Mouse (Mus musculus): Measurements from ENCODE around the gene Rtn2. TPM values are rescaled to one million over a fixed set of nuclear protein-coding genes. Genes with fewer than 3 reads are reported as not detected.

Gene Rtn2
- polyA plus RNA-seq, 1 experiment from 2014 or later, result 17.9 TPM

DNA sequence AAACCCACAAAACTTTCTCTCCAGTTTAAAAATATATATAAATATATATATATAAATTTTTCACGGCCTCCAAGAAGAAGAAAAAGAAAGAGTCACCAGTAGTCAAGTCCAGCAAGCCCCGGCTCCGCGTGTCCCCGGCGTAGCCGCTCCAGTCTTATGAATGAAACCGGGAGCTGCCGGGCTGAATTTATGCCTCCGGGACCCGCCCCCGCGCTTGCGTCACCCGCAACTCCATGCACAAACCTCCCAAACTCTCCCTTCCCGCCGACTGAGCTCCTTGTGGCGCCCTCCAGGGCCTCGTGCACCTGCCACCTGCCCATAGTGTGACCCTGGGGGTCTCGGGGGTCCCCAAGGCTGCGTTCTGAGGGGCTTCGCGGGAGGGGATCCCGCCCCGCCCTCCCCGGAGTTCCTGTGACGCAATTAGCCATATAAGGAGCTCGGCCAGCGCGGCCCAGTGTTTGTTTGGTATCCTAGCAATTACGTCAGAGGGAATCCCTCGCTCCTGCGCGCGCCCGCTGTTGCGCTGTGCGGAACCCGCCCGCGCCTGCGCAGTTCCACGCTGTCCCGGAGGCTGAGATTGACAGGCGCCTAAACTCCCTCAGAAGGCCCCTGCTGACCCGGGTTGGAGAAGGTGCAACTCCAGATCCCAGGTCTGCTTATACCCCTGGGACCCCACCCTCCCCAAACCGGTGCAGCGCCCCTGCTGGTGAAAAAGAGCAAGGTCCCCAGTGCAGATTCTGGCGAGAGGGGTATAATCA lies 27.6 kb downstream of the Rtn2 start, which contains the start of gene Fosb:
Gene Fosb (minus strand): TSS at position 168 of the 758 bp plus-strand sequence.
- H3K27me3 ChIP-seq, result peaks cover 46% of the 10 kb centered on the region
- peak within 1 kb of the TSS; percentile 61 for H3K9ac ChIP-seq
- H3K9me3 ChIP-seq, result no peaks in the 10 kb centered on the region
- no peaks in the 10 kb centered on the region for H3K36me3 ChIP-seq
- peaks cover 14% of the 10 kb centered on the region for H3K4me1 ChIP-seq
- no peak within 1 kb of the TSS for H3K27ac ChIP-seq
- under 1% methylated on average over 49 of the region's 49 CpGs for WGBS
- peak within 1 kb of the TSS; percentile 67 for H3K4me3 ChIP-seq
- peak; percentile 71 for ATAC-seq (ENCODE audit: insufficient number of reproducible peaks, insufficient read depth, low FRiP score, low TSS enrichment)
- peak within 1 kb of the TSS; percentile 98 for H3K4me2 ChIP-seq (replicated peaks)

DNA sequence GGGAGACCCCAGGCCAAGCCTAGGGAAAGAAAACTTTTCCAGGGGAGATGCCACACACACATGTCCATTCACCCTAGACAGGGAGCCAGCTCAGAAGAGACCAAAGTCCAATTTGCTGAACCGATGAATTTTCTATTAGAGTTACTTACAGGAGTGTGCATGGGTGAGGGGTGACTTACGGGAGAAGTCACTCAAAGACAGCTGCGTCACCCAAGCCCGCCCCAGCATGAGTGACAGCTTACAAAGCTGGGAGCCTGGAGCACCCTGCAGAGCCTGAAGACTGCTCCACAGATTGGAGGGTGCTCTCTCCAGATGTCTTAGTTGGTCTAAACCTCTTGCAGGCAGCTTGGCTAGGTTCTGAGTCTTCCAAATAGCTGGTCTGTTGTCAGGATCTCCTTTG lies 29.6 kb downstream of the Rtn2 start:
- 37% methylated on average over 4 of the region's 4 CpGs for WGBS
- no peak overlapping the region for H3K27ac ChIP-seq
- no peak overlapping the region for H3K4me3 ChIP-seq
- H3K36me3 ChIP-seq, result no peaks in the 10 kb centered on the region
- H3K4me1 ChIP-seq, result peaks cover 14% of the 10 kb centered on the region
- H3K4me2 ChIP-seq (replicated peaks), result no peak overlapping the region
- H3K27me3 ChIP-seq, result peaks cover 38% of the 10 kb centered on the region
- no peak for ATAC-seq (ENCODE audit: insufficient number of reproducible peaks, insufficient read depth, low FRiP score, low TSS enrichment)
- no peak overlapping the region for H3K9ac ChIP-seq
- no peaks in the 10 kb centered on the region for H3K9me3 ChIP-seq

DNA sequence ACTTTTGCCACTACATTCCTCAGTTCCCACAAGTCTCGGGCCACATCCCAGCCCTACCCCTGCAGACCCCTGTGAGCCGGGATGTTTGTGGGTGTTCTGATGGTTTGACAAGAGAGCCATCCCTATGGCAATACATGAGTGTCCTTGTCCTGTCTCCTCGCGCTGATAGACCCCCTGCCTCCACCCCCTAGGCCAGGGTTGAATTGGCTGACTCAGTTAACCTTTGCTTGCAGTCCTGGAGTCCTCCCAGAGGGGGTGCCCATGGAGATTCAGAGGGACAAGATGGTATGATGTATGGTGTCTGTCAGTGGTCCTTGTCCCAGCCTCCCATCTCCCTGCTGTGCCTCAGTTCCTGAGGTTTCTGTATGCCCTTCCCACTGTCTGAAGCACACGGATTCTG lies 31.6 kb downstream of the Rtn2 start:
- H3K4me2 ChIP-seq (replicated peaks), result no peak overlapping the region
- H3K4me1 ChIP-seq, result peaks cover 9% of the 10 kb centered on the region
- peaks cover 51% of the 10 kb centered on the region for H3K27me3 ChIP-seq
- H3K9me3 ChIP-seq, result no peaks in the 10 kb centered on the region
- H3K27ac ChIP-seq, result no peak overlapping the region
- ATAC-seq (ENCODE audit: insufficient number of reproducible peaks, insufficient read depth, low FRiP score, low TSS enrichment), result no peak
- no peak overlapping the region for H3K9ac ChIP-seq
- H3K4me3 ChIP-seq, result no peak overlapping the region
- H3K36me3 ChIP-seq, result no peaks in the 10 kb centered on the region
- WGBS, result 41% methylated on average over 5 of the region's 5 CpGs

DNA sequence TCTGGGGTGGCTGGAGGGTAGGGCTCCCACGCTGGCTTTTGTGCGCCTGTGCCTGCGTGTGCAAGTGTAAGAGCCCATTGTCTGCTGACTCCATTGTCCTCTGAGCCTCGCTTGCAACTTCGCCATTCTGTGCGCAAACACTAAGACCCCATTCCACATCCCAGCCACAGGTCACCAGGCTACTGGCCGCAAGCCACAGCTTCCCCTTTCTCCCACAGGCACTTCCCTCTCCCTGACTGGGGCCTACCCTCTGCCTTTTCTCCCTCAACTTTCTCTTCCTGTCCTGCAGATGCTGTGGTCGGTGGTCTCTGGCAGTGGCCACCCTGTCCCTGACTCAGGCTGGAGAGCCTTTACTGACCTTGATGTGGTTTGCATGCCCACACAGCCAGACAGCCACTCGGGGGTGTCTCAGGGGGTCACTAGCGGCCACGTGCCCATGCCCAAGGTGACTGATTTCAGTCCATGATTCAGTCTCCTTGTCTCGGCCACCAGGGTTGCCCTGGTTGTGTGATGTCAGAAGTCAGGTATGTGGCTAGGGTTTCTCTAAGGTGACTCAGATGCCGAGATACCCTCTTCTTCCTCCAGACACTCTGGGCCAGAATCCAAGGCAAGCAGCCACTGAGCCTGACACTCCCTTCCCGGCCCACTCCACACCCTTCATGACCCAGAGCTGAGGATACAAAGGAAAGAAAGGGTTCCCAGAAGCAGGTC lies 34.2 kb downstream of the Rtn2 start:
- peaks cover 7% of the 10 kb centered on the region; the same call in 1 of the 2 replicates for H3K4me1 ChIP-seq
- no peak overlapping the region for H3K9ac ChIP-seq
- no peak overlapping the region for H3K4me2 ChIP-seq (replicated peaks)
- no peak overlapping the region for H3K4me3 ChIP-seq
- 56% methylated on average over 14 of the region's 14 CpGs for WGBS
- peaks cover 52% of the 10 kb centered on the region for H3K27me3 ChIP-seq
- no peak for ATAC-seq (ENCODE audit: insufficient number of reproducible peaks, insufficient read depth, low FRiP score, low TSS enrichment)
- H3K36me3 ChIP-seq, result no peaks in the 10 kb centered on the region
- no peaks in the 10 kb centered on the region for H3K9me3 ChIP-seq
- no peak overlapping the region for H3K27ac ChIP-seq

DNA sequence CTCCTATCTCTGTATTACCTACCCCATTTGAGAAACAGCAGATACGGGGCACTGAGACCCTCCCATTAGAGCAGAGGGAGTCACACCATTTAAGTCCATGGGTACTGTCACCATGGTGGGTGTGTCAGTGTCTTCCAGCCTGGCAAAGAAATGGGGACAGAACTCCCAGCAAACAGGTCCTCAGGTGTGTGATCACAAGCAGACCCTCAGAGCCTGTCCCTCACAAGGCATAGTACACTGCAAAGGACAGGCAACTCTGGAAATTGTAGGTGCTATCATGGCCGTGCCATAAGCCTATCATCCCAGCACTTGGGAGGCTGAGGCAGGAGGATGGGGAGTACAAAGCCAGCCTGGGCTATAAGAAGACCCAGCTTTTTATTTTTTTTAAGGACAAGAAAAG lies 35.8 kb downstream of the Rtn2 start:
- H3K36me3 ChIP-seq, result no peaks in the 10 kb centered on the region
- no peak overlapping the region for H3K4me2 ChIP-seq (replicated peaks)
- peaks cover 52% of the 10 kb centered on the region for H3K27me3 ChIP-seq
- H3K4me3 ChIP-seq, result no peak overlapping the region
- no peak overlapping the region for H3K27ac ChIP-seq
- no peak overlapping the region for H3K9ac ChIP-seq
- 62% methylated on average over 2 of the region's 2 CpGs for WGBS
- H3K4me1 ChIP-seq, result peaks cover 7% of the 10 kb centered on the region; the same call in 1 of the 2 replicates
- ATAC-seq (ENCODE audit: insufficient number of reproducible peaks, insufficient read depth, low FRiP score, low TSS enrichment), result no peak
- no peaks in the 10 kb centered on the region for H3K9me3 ChIP-seq

DNA sequence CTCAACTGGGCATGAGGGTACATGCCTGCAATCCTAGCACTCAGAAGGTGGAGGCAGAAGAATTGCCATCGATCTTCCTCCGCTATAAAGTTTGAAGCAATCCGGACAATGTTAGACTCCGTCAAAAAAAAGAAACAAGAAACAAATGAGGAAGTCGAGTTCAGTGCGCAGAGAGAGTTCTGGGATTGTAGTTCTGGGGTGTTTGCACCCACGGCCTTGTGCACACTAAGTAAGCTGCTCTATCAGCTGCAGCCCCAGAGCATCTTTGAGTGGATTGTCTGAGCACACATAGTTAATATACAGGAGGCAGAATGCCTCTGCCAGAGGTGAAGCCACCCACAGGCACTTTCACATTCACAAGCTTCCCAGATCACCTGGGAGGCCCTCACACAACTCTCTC lies 36.3 kb downstream of the Rtn2 start:
- no peak for ATAC-seq (ENCODE audit: insufficient number of reproducible peaks, insufficient read depth, low FRiP score, low TSS enrichment)
- Histone ChIP-seq H3K9ac (no peak overlapping the region), H3K4me1 (peaks cover 7% of the 10 kb centered on the region; the same call in 1 of the 2 replicates), H3K36me3 (no peaks in the 10 kb centered on the region), H3K27ac (no peak overlapping the region), H3K27me3 (peaks cover 48% of the 10 kb centered on the region), H3K9me3 (no peaks in the 10 kb centered on the region), H3K4me3 (no peak overlapping the region), H3K4me2 (replicated peaks) (no peak overlapping the region)
- WGBS, result 80% methylated on average over 7 of the region's 7 CpGs

DNA sequence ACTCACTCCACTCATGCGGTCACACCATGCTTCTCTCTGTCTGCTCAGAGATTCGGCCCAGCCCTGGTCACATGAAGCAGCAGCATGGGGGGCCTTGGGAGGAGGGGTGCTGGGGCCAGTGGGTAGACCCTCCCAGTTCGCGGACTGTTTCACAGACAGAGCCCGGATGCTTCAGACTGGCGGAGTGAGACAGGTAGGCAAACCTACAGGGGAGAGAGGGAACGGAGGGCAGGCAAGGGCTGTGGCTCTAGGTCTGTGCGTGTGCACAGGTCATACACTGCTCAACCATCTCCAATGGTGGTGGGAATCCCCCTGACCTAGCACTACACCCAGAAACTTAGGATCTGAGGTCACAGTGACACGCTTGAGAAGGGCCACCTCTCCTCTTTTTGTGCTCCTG lies 37.0 kb downstream of the Rtn2 start:
- peak; percentile 58 for ATAC-seq (ENCODE audit: insufficient number of reproducible peaks, insufficient read depth, low FRiP score, low TSS enrichment)
- H3K4me3 ChIP-seq, result peak overlapping the region; percentile 47
- H3K9me3 ChIP-seq, result no peaks in the 10 kb centered on the region
- peak overlapping the region; percentile 28; the same call in 1 of the 2 replicates for H3K9ac ChIP-seq
- H3K36me3 ChIP-seq, result no peaks in the 10 kb centered on the region
- peak overlapping the region; percentile 83 for H3K4me2 ChIP-seq (replicated peaks)
- H3K4me1 ChIP-seq, result peaks cover 7% of the 10 kb centered on the region; the same call in 1 of the 2 replicates
- no peak overlapping the region for H3K27ac ChIP-seq
- WGBS, result 19% methylated on average over 9 of the region's 9 CpGs
- peaks cover 49% of the 10 kb centered on the region for H3K27me3 ChIP-seq

DNA sequence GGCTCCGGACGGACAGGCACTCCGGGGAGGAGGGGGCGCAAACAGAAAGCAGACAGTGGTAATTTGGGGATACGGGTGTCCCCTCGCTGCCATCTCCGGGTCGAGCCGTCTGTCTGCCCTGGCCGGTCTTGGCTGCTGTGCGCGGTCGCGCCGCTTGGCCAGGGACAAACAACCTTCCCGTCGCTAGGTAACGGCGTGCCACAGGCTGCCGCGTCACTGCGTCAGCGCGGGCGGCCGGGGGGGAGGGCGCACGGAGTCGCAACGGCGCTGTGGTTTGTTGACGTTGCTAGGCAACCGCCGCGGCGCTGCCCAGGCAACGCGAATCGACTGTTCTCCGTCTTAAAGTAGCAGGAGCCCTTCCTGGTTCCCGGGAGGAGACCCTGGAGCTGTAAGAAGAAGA lies 37.5 kb downstream of the Rtn2 start:
- Histone ChIP-seq H3K27me3 (peaks cover 47% of the 10 kb centered on the region), H3K9ac (peak overlapping the region; percentile 28; the same call in 1 of the 2 replicates), H3K36me3 (no peaks in the 10 kb centered on the region), H3K4me3 (peak overlapping the region; percentile 47), H3K27ac (no peak overlapping the region), H3K9me3 (no peaks in the 10 kb centered on the region), H3K4me2 (replicated peaks) (peak overlapping the region; percentile 83), H3K4me1 (peaks cover 7% of the 10 kb centered on the region; the same call in 1 of the 2 replicates)
- under 1% methylated on average over 41 of the region's 41 CpGs for WGBS
- ATAC-seq (ENCODE audit: insufficient number of reproducible peaks, insufficient read depth, low FRiP score, low TSS enrichment), result peak; percentile 87

DNA sequence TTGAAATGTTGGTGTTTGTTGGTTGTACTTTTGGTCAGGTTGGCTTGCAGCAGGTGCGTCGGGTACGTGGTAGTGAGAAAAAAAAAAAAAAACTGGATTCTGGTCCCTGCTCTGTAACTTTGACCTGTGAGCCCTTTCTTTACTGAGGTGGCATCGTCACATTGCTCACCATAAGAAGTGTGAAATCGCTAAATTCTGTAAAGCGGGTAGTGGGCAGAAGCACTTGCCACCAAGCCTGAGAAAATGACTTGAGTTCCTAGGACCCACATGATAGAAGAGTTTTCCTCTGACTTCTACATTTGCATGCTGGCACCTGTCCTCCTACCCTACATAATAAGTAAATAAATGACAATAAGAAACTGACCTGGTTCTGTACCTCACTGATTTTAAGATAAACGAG lies 38.2 kb downstream of the Rtn2 start:
- H3K27me3 ChIP-seq, result peaks cover 47% of the 10 kb centered on the region
- H3K9me3 ChIP-seq, result no peaks in the 10 kb centered on the region
- ATAC-seq (ENCODE audit: insufficient number of reproducible peaks, insufficient read depth, low FRiP score, low TSS enrichment), result no peak
- no peaks in the 10 kb centered on the region for H3K36me3 ChIP-seq
- 41% methylated on average over 7 of the region's 7 CpGs for WGBS
- H3K27ac ChIP-seq, result no peak overlapping the region
- no peak overlapping the region for H3K4me3 ChIP-seq
- peaks cover 7% of the 10 kb centered on the region; the same call in 1 of the 2 replicates for H3K4me1 ChIP-seq
- H3K9ac ChIP-seq, result no peak overlapping the region
- peak overlapping the region; percentile 83 for H3K4me2 ChIP-seq (replicated peaks)

DNA sequence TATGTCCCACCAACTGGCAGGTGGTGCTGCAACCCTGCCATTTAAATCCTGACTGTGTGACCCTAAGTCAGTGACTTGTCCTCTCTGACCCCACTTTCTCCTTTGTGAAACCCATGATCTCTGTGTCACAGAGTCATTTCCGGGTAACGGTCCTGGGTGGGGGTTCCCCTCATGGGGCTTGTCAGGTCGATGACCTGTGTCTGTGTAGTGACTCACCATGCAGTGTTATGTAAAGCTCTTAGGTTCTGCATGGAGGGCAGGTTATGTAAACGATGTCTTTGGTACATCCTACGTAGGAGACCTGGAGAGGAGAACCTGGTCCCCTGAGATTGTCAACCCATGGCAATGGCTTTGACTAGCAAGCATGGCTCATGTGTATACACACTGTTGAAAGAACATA lies 39.0 kb downstream of the Rtn2 start:
- Histone ChIP-seq H3K4me2 (replicated peaks) (no peak overlapping the region), H3K27ac (no peak overlapping the region), H3K9me3 (no peaks in the 10 kb centered on the region), H3K4me1 (peaks cover 11% of the 10 kb centered on the region), H3K4me3 (no peak overlapping the region), H3K9ac (no peak overlapping the region), H3K27me3 (peaks cover 39% of the 10 kb centered on the region), H3K36me3 (no peaks in the 10 kb centered on the region)
- no peak for ATAC-seq (ENCODE audit: insufficient number of reproducible peaks, insufficient read depth, low FRiP score, low TSS enrichment)
- WGBS, result 61% methylated on average over 5 of the region's 5 CpGs

DNA sequence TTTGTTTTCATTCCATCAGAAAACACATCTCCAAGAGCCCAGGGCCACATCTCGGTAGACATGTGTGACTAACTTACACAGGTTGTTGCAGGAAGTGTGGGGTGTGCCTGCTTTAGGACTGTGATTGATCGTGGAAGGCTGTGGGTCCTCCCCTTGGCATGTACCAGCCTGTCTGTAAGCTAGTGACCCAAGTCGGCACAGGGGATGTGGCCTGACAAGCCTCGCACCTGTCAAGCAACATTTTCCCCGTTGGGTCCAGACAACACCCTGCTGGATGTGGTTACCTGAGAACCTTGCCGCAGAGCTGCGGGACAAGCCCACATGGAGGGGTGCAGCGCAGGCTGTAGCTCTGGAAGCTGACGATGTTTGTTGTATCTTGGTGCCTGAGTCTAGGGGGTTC lies 40.1 kb downstream of the Rtn2 start:
- Histone ChIP-seq H3K27ac (no peak overlapping the region), H3K4me1 (peaks cover 21% of the 10 kb centered on the region), H3K4me2 (replicated peaks) (no peak overlapping the region), H3K9me3 (no peaks in the 10 kb centered on the region), H3K9ac (no peak overlapping the region), H3K36me3 (no peaks in the 10 kb centered on the region), H3K27me3 (peaks cover 31% of the 10 kb centered on the region), H3K4me3 (no peak overlapping the region)
- ATAC-seq (ENCODE audit: insufficient number of reproducible peaks, insufficient read depth, low FRiP score, low TSS enrichment), result no peak
- 37% methylated on average over 9 of the region's 9 CpGs for WGBS

DNA sequence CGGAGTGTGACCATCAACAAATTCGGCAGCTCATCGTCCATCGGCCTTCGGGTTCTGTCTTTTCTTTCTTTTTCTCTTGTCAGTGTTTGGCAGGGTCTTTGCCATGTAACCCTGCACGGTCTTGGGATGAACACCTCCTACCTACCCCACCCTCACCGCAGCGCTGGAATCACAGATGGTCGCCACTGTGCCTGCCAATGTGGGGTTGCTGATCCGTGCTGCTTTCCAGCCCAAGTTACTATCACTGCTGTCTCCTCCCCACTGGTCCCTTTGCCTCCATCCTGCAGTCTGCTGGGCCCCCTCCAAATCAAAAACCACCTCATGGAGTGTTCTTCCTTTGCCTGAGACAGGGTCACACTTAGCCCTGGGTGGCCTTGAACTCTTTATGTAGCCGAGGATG lies 41.8 kb downstream of the Rtn2 start:
- Histone ChIP-seq H3K4me1 (peaks cover 23% of the 10 kb centered on the region), H3K4me3 (no peak overlapping the region), H3K36me3 (no peaks in the 10 kb centered on the region), H3K9ac (no peak overlapping the region), H3K27me3 (peaks cover 16% of the 10 kb centered on the region; the same call in 1 of the 2 replicates), H3K9me3 (no peaks in the 10 kb centered on the region), H3K27ac (no peak overlapping the region), H3K4me2 (replicated peaks) (no peak overlapping the region)
- ATAC-seq (ENCODE audit: insufficient number of reproducible peaks, insufficient read depth, low FRiP score, low TSS enrichment), result no peak
- 86% methylated on average over 11 of the region's 11 CpGs for WGBS

Data from embryonic facial prominence, embryonic 12.5 days (tissue).